Mouse (Mus musculus) midbrain, embryonic 10.5 days (tissue): ENCODE data around the gene Aurka. TPM values are rescaled to one million over a fixed set of nuclear protein-coding genes. Genes with fewer than 3 reads are reported as not detected.

Source experiments
- polyA plus RNA-seq: library from polyadenylated mRNA; unstranded; fragments of >200 nt; fragmentation: Nextera tagmentation; extraction: Ambion mirVana; gene quantifications from 2 replicates; pipeline ENCODE4 v1.2.1, GENCODE M21; 2016

Aurka gene
- polyA plus RNA-seq, 1 experiment from 2014 or later, result 221 TPM

Other genes starting within 250 kb of the Aurka start
- not detected in 2 replicates for gene Mc3r, start 122.0 kb downstream of the Aurka start, polyA plus RNA-seq
- gene Fam210b, start 25.0 kb downstream of the Aurka start, polyA plus RNA-seq, result 24.3 and 33.1 TPM in 2 replicates
- gene Cstf1, start 146 bp upstream of the Aurka start, polyA plus RNA-seq, result 51.0 and 58.0 TPM in 2 replicates
- 0.21 and 0.25 TPM in 2 replicates for gene Cass4, start 23.3 kb upstream of the Aurka start, polyA plus RNA-seq
- 85.6 and 93.9 TPM in 2 replicates for gene Rtf2, start 70.0 kb upstream of the Aurka start, polyA plus RNA-seq
- gene Gcnt7, start 88.1 kb upstream of the Aurka start, polyA plus RNA-seq, result 1.7 and 2.0 TPM in 2 replicates
- 0.17 and 0.53 TPM in 2 replicates for gene Fam209, start 102.0 kb upstream of the Aurka start, polyA plus RNA-seq
- 4.4 and 6.3 TPM in 2 replicates for gene Tfap2c, start 179.1 kb upstream of the Aurka start, polyA plus RNA-seq